Mouse (Mus musculus) thymus, postnatal 4 days (tissue): ENCODE measurements around the gene Otop1.
A peak's percentile ranks its signal among the peaks of the same experiment; 100 is the strongest.

ENCODE experiments used
- DNase-seq: peaks from one replicate; pipeline ENCODE4 v3.0.0; 2021

Otop1 gene

DNA sequence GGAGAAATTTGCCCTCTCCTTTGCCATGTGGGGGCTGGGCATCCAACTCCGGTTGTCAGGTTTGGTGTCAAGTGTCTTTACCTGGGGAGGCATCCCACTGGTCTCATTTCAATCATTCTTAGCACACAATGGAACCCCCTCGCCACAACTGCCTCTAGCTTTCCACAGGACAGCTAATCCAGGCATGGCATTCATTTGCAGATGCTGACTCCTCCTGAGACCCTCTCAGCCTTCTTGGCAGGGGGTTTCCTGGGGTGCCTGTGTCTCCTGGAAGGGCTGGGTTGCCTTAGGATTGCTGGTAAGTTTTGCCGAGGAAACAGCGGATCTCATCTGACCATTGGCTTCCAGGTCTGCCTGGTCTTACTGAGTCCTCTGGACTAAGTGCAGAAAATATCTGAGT lies at the start of gene Otop1:
Gene Otop1, plus strand, starts transcription at position 202 of the 400 bp plus-strand sequence.
- DNase-seq, result no peak

DNA sequence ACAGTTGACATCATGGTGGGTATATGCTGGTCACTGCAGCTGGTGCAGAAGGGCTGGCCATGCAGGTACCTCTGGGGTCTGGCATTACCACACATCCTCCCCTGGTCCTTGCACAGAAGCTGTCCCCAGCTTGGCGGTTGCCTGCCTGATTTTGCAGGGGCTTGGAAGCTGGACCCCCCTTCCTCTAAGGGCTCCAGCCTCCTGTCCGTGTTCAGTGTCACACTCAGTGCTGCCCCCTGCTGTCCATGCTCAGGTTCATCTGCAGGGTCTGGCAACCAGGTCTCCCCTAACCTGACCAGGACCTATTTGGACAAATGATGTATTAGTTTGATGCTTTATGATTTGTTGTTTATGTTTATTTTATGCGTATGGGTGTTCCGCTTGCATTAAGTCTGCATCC lies 40.4 kb upstream of the Otop1 start:
- peak; percentile 83 for DNase-seq

DNA sequence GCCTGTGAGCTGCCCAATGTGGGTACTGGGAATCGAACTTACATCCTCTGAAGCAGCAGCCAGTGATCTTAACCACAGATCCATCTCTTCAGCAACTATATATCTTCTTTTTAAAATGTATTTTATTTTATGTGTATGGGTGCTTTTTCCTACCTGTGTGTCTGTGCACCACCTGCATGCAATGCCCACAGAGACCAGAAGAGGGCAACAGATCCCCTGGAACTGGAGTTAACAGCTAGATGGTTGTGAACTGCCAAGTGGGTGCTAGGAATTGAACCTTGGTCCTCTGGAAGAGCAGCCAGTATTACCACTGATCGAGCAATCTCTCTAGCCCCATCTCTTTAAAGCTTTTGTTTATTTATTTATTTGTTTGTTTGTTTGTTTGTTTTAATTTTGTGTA lies 39.1 kb upstream of the Otop1 start:
- DNase-seq, result peak; percentile 46

DNA sequence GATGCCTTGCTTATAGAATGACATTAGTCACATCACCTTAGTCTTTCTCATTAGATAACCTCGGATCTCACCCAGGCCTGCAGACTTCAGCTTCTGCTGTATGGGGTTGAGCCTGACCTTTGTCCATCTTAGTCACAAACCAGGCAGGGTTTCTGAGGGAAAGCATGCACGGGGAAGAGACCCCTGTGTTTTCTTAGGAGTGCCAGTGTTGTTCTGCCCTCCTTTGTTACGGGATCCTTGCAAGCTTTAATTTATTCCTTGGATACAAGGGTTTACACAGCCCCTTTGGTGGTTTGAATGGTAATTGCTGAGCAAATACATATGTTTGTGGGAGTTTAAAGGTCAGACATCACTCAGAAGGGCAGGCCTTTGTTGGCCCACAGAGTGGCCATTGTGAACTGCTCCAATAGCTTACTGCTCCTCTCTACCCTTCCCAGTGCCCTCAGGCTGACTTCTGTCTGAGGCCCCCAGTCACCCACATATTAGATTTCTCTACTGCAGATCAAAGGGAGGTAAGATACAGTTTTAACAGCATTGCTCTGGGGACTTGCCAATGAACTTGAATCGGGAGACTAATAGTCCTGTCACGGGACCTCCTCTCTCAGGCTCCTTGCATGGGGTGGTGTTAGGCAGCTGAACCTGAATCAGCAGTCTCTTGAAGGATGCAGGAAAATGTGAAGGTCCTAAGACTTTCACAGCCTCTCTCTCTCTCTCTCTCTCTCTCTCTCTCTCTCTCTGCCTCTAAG lies 34.9 kb upstream of the Otop1 start:
- no peak for DNase-seq

DNA sequence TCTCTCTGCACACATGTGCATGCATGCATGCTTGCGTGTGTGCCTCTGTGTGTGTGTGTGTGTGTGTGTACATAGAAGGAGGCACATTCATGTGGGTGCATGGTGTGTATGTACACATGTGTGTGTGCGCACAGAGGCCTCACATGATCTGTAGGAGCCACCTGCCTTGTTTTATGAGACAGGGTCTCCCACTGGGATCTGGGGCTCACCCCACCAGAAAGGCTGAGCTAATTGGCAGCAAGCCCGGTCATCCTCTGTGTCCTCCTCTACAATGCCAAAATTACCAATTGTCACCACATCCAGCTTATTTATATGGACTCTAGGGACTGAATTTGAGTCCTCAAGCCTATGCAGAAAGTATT lies 34.3 kb upstream of the Otop1 start:
- DNase-seq, result no peak

DNA sequence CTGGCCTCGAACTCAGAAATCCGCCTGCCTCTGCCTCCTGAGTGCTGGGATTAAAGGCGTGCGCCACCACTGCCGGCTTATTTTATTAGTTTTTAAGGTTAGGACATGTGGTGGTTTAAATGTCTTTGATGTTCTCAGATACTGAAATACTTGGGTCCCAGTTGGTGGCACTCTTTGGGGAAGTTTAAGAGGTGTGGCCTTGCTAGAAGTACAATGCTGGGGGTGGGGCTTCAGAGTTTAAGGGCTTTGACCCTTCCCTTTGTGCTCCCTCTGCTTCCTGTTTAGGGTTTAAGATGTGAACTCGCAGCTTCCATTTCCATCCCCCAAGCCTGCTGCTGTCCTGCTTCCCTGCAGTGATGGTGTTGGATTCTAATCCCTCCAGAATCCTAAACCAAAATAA lies 33.8 kb upstream of the Otop1 start:
- no peak for DNase-seq

DNA sequence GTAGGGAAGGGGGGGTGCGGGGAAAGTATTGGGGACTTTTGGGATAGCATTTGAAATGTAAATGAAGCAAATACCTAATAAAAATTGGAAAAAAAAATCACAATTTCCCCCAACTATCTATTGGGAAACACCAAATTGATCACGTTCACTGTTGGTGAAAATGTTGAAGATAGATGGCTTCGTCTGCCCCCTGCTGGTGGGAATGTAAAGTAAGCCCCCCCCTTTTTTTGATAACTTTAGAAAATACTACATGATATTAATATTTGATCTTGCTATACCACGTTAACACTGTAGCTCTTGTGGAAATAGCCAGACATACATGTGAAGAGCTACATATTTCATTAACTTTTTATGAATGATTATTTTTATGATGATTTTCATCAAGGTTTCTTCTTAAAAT lies 20.6 kb upstream of the Otop1 start:
- peak; percentile 38 for DNase-seq

DNA sequence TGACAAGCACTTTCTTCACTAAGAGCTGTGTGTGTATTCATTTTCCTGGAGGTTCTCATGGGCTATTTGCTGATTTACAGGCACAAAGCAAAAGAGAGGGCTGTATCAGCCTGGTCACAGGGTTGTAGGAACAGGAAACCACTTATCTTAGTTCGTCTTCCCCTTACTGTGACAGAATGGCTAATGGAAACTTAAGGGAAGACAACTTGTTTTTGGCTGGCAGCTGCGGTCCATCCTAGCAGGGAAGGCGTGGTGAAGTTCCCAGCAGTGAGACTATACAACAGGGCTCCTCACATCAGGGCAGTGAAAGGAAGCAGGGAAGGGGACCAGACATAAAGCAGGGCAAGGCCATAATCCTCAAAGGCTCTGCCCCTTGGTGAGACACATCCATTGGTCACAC lies 20.1 kb upstream of the Otop1 start:
- no peak for DNase-seq

DNA sequence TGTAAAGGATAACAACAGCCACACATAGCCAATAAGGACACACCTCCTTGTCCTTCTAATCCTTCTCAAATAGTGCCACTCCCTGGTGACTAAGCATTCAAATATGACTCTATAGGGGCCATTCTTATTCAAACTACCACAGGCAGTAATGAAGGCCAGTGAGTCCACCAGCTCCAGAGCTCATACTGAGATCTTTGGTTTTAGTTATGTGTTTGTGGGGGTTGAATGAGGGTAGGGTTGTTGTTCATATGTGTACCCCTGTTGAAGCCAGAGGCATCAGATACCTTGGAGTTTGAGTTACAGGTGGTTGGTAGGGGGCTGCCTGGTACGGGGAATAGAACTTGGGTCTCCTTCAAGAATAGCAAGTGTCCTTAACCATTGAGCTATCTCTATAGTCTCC lies 19.2 kb upstream of the Otop1 start:
- no peak for DNase-seq

DNA sequence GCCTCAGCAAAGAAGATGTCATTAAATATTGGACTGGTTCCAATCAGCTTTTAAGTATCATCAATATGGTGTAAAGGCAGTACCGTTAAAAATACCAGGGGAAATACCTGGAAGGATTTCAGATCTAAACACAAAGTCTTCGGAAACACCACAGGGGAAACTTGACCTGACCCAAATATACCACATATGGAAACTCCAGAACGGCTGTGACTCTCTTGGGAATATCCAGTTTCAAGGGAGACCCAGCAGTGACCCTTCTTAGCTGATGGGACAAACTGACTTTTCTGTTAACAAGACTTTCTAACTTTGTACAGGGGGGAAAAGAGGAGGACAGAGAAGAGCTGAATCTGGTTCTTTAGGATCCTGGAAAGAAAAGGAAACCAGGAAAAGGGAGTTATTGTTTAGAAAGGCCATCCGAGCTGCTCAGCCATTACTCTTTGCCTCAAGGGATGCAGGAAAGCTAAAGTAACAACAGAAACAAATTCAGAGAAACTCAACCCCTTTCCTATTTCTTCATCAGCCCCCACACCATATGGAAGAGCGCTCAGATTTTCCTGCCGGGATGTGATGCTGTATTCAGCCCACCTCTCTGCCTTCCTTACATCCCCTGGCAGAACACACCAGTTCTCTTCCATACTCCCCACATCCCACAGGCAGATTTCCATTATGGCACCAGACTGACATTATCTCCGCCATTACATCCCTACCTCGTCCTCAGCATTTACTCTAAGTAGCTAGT lies 17.6 kb upstream of the Otop1 start:
- DNase-seq, result no peak

DNA sequence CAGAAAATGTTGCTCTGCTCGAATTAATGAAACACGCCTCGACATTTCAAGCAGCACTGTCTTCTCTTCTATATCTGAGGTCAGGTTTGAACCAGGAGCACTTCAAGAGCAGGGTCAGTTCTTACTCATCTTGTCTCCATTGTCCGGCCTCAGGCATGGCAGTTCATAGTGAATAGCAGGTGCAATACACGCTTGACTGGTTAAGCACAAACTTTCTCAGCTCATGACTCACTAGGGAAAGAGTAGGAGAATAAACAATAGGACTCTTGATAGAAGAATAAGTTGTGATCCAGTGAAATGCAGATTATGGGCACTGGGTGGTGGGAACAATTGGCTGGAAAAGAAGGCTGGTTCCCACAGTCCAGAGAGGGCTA lies 17.0 kb upstream of the Otop1 start:
- no peak for DNase-seq

DNA sequence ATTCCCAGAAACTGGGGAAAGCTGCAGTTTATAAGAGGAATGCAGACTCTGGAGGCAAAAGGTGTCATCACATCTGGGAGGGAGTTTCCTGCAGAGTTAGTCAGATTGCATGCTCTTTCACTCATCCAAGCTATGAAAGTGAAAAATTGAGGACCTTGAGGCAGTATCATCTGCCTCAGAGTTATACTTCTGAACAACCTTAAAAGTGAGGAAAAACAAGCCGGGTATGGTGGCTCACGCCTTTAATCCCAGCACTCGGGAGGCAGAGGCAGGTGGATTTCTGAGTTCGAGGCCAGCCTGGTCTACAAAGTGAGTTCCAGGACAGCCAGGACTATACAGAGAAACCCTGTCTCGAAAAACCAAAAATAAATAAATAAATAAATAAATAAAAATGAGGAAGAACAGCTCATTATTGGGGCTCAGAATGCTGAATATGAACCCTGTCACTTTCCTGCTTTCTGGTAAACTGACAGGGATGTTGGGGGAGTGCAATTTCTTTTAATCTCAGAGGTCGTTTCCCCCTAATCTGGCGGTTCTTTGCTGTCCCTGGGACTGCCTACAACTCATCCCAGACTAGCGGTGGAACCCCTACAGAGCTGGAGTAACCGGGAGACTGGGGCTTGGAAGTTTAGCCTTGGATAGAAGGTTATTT lies 16.2 kb upstream of the Otop1 start:
- DNase-seq, result no peak

DNA sequence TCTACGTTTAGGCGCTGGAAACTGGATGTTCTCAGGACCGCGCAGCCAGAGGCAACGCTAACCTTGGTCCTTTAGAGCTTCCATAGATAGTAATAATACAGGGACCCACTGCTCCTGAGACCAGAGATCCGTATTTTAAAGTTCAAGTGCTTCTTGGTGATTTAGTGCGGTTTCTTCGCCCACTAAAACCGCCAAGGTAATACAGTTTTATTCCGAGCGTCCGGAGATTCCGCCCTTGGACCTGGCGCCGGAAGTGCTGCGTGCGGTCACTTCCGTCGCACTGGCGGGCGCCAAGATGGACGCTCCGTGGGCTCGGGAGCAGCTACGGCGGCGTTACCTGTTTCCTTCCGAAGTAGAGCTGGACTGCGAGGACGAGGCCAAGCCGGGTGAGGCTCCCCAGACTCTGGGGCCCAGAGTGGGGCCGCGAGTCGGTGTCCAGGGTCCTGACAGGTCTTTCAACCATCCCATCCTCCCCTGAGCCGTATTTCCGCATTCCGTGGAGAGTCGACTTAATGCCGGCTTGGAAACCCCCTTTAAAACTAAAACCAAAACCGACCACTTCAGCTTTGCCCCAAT lies 15.6 kb upstream of the Otop1 start, which contains the start of gene Tmem128:
Gene Tmem128, plus strand, starts transcription at position 79 of the 576 bp plus-strand sequence.
- peak; percentile 72 for DNase-seq

DNA sequence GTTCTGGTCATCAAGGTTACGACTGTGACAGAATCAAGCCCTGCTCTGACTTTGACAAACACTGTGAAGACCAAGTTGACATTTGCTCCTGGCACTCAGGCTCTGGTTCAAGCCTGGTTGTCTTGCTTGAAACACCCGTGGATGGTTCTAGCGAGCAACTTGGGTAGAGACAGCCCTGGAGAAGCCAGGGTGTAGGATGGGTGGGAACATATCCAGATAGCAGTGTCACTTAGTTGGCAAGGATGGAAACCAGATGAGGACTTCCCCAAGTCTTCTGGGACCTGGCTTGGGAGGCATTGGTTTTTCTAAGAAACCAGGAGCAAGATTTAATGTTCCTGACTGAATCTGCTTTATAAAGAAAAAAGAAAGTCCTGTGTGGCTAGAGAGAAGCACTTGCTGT lies 4.8 kb upstream of the Otop1 start:
- DNase-seq, result no peak

DNA sequence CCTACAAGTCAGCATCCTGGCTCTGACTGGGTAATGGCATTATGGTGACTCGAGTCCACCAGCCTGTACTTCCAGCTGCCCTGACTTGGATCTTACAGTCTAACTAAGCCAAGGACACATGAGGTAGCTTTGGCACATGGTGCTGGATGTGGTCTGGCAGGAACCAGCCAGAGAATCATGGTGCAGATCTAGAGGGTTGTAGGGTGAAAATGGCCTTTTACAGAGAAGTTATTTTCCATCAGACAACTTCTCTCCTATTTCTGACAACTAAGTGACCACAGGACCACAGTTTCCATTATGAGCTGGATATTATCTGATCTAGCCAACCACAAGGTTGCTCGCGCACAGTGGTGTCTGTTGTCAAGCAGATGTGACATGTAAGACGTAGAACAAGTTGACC lies 1.9 kb upstream of the Otop1 start:
- DNase-seq, result no peak

DNA sequence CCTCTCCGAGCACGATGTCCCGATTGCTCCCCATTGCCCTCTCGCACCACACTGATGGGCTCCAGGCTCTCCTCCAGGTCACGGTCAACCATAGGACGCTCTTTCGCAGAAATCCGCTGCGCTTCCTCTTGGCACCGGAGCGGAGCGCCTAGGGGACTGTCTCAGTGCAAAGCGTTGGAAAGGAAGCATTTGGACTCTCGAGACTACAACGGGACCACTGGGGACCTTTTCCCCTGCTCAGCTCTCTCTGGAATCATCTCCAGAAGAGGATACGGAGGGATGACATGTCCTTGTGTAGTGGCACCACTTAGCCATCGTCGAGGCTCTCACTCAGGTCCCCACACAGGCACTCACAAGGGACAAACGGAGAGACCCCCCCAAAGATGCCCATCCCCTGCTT lies 679 bp downstream of the Otop1 start:
- DNase-seq, result no peak

DNA sequence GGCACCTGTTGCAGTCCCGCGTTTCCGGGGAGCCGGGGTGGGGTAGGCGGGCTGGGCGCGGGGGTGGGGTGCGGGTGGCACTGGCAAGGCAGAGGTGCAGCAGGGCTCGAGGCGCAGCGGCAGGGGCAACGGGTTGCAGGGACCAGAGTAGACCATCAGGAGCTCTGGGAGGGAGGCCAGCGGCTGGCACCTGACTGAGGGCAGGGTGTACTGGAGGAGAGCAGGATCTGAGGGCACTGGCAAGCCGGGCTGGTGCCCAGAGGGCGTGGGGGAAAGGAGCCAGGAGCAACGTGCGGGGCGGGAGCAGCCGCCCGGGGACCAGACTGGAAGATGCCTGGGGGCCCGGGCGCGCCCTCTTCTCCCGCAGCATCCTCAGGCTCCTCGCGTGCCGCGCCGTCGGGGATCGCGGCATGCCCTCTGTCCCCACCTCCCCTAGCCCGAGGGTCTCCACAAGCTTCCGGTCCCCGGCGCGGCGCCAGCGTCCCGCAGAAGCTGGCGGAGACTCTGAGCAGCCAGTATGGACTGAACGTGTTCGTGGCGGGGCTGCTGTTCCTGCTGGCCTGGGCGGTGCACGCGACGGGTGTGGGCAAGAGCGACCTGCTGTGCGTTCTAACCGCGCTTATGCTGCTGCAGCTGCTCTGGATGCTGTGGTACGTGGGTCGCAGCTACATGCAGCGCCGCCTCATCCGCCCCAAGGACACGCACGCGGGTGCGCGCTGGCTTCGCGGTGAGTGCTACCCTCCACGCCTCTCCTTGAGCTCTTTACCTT lies 1.5 kb downstream of the Otop1 start:
- peak; percentile 27 for DNase-seq

DNA sequence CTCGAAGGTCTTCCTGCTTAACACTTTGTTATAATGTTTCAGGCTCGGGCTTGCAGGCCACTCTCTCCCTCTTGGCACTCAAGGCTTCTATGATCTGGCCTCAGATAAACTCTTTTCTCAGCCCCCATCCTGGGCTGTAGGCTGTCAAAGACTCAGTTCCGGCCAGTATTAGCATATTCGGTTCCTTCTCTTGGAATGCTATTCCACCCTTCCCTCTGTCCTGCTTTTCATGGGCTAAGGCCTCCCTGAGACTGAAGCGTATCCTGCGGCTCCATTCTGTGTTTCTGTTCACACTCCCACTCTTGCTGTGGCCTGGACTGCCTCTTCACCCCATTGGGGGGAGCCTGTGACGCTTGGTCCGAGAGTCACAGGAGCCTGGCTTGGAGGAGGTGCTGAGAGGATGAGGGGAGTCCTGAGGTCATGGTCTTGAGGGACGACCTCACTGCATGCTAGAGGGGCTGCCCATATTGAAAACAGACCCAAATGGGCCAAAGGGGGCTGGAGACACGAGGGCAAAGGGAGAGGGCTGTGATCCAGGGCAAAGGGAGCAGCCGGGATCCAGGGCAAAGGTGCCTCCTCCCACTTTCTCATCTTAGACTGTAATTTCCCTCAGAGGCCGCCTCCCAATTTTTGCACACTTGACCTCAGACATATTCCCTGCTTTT lies 2.3 kb downstream of the Otop1 start:
- DNase-seq, result no peak

DNA sequence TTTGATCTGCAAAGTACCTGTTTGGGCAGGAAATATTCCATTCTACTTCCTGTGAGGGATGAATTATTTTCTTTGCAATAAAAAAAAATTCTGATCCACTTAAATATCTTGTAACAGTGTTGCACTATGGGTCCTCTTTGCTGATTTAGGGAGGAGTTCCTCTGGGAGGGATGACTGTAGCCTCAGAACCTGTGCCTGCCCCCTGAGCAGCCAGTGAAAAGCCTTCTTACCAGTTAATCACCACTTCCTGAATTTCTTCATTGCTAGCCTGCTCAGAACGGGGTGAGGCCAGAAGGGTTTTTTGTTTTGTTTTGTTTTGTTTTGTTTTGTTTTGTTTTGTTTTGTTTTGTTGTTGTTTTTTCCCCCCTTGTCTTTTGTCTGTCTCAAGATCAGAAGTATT lies 4.3 kb downstream of the Otop1 start:
- DNase-seq, result no peak

DNA sequence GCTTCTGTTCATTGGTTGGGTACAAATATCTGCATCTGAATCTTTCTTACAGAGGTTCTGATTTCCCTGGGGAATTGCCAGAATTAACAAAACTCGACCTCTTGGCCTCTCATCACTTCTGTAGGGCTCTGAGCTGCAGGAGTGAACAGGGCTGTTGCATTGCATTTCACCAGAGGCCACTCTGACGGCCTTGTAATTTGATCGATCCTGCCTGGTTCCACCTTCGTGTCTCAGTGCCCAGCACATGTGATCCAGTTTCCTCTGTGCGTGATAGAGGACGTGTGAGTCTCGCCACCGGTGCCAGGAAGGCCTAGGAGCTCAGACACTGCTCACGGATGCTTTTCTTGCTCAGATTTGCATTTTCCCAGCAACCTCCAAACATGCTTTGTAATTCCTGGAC lies 10.0 kb downstream of the Otop1 start:
- no peak for DNase-seq

DNA sequence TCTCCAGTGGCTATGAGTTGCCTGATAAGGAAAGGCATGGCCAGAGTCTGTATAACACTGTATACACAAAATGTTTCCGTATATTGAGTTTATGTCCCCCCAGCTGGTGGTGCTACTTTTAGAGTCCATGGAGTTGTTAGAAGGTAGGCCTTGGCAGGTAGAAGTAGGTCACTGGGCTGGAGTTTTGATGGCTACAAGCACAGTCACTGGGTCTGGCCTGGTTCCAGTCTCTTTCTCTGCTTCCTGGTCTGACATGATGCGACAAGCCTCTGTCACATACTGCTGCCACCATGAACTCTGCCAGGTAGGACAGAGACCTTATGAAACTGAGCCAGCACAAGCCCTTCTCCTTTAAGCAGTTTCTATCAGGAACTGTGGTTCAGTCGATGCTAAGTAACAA lies 12.7 kb downstream of the Otop1 start:
- DNase-seq, result no peak

DNA sequence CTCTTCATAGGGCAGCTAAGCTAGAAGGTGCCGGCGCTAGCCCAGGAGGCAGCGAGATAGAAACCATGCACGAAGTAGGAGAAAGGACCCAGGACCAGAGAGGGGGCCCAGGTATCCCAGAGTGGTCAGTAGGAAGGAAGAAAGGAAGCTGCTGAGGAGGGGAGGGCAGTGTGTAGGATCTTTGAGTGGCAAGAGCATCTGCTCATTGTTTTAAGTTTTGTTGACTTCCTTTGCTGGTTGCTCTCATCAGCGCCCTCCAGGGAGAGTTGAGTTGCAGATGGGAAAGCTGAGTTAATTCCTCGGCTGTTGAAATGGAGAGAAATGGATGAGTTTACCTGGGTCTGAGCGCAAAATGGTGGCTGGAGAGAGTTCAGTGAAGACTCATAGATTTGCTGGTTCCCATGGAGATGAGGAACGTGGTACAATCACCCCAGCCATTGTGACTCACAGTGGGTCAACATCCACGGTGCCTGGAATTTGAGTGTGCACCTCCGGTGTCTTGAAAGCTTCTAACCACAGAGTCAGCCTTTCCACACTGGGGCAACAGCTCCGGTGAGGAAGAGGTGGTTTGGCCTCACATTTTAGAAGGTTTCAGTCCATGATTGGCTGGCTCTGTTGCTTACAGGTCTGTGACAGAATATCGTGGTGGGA lies 26.1 kb downstream of the Otop1 start:
- DNase-seq, result no peak
